Mouse (Mus musculus) ES-E14 (cell line): ENCODE results near the gene Sulf2. TPM values are rescaled to one million over a fixed set of nuclear protein-coding genes. Genes with fewer than 3 reads are reported as not detected.

ENCODE experiments used
- DNase-seq: peaks from one replicate; pipeline ENCODE4 v3.0.0-alpha.2; 2013; ENCODE audit warnings: low read depth, low spot score
- H3K27ac ChIP-seq: 2 replicates; pipeline ENCODE4 v1.5.1; 2012; ENCODE audit warnings: low read depth, mild to moderate bottlenecking, low read length, moderate library complexity, mixed read lengths; ENCODE audit not compliant: poor library complexity, insufficient read depth, severe bottlenecking
- H3K36me3 ChIP-seq: 2 replicates; pipeline ENCODE4 v1.6.1; 2012; ENCODE audit warnings: mild to moderate bottlenecking, low read length, moderate library complexity, mixed read lengths; ENCODE audit not compliant: control insufficient read depth, poor library complexity, insufficient read depth, severe bottlenecking
- H3K4me1 ChIP-seq, 2 experiments: fragments of 150-350 bp in 1 of 2; sonication (generic) in 1 of 2; 2 replicates each; pipeline ENCODE4 v1.6.1; 2012; ENCODE audit warnings: low read length in 2 of 2, mild to moderate bottlenecking in 1 of 2, mixed read lengths in 1 of 2; ENCODE audit not compliant: control insufficient read depth in 2 of 2, insufficient read depth in 2 of 2, poor library complexity in 1 of 2
- H3K4me3 ChIP-seq, 2 experiments: fragments of 150-350 bp in 1 of 2; sonication (generic) in 1 of 2; 2 replicates each; pipeline ENCODE4 v1.5.1; 2012; ENCODE audit warnings: low read length in 2 of 2, low read depth in 1 of 2, mild to moderate bottlenecking in 1 of 2, mixed read lengths in 1 of 2; ENCODE audit not compliant: insufficient read depth in 1 of 2, poor library complexity in 1 of 2, severe bottlenecking in 1 of 2
- H3K9ac ChIP-seq: 2 replicates; pipeline ENCODE4 v1.6.1; 2012; ENCODE audit warnings: low read depth, mild to moderate bottlenecking, low read length, mixed read lengths; ENCODE audit not compliant: poor library complexity, insufficient read depth, severe bottlenecking
- H3K9me3 ChIP-seq: fragments of 150-350 bp; sonication (generic); 2 replicates; pipeline ENCODE4 v1.6.1; 2012; ENCODE audit warnings: low read depth, mild to moderate bottlenecking, low read length; ENCODE audit not compliant: control insufficient read depth, insufficient read depth
- CHD2 ChIP-seq: IDR thresholded peaks from 2 replicates; pipeline ENCODE4 v1.6.1; 2014; ENCODE audit warnings: mild to moderate bottlenecking, low read depth, low read length, inconsistent platforms
- HCFC1 ChIP-seq: IDR thresholded peaks from 2 replicates; pipeline ENCODE4 v1.6.1; 2012; ENCODE audit warnings: low read length, inconsistent platforms, borderline replicate concordance; ENCODE audit not compliant: insufficient read depth
- MAFK ChIP-seq: IDR thresholded peaks from 2 replicates; pipeline ENCODE4 v1.6.1; 2014; ENCODE audit warnings: mild to moderate bottlenecking, low read depth, low read length, inconsistent platforms; ENCODE audit not compliant: insufficient read depth
- ZC3H11A ChIP-seq: IDR thresholded peaks from 2 replicates; pipeline ENCODE4 v1.6.1; 2012; ENCODE audit warnings: low read depth, mild to moderate bottlenecking, inconsistent platforms, low read length, borderline replicate concordance
- ZNF384 ChIP-seq: IDR thresholded peaks from 2 replicates; pipeline ENCODE4 v1.6.1; 2012; ENCODE audit warnings: low read depth, low read length, inconsistent platforms
- in situ Hi-C, 2 experiments: fragments of 600-800 bp; cut with MboI; formaldehyde crosslinking; loops; one replicate each; pipeline ENCODE4 v1.15.1; 2025; ENCODE audit warnings: low sequenced_read_pairs in 2 of 2, inconsistent platforms in 1 of 2; ENCODE audit not compliant: unreplicated experiment in 2 of 2
- total RNA-seq: library from RNA; depleted of rRNA; stranded (reverse); fragments of 300-350 nt; gene quantifications from 2 replicates; pipeline ENCODE4 v1.2.3, GENCODE M21; 2012

Sulf2 gene
- total RNA-seq, 1 experiment, result 102 TPM

DNA sequence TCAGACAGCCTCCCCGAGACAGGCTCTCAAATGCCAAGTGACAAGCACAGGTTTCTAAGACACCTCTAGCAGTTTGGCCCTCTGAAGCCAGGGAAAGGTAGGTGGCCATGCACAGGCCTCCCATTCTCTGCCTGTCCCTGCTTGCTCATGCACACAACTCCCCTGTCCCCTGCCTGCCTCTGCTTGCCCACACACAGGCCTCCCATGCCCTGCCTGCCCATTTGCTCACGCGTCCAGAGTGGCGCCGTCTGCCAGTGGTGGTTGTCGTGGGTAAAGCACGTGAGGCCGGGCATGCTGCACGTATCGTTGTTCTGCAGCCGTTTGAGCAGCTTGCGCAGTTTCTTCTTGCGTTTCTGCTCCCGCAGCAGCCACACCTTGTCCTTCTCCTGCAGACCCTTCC is 76.2 kb downstream of the Sulf2 start:
- H3K4me3 ChIP-seq, result no peak overlapping the region

DNA sequence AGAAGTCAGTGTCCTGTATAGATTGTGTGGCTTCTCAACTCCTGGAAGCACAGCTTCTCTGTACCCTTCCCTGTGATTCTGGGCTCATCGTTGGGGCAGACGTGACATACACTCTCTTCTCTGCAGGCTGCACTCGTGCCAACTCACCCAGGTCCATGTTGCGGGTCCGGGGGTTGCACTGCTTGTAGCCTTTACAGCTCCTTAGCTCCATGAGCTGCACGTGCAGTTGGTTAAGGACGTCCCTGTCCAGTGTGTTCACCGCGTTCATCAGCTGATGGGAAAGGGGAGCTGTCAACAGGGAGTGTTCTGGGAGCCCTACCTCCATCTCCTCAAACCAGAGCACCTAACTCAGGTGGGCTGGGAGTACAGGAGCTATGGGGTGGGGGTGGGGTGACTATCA is 78.1 kb downstream of the Sulf2 start:
- no peak for DNase-seq
- no peaks in the 10 kb centered on the region for H3K9me3 ChIP-seq
- H3K36me3 ChIP-seq, result peaks cover 51% of the 10 kb centered on the region
- in situ Hi-C loops, result no loop called here
- no peak for TF ChIP-seq HCFC1
- no peak for TF ChIP-seq ZNF384
- TF ChIP-seq MAFK, result no peak
- TF ChIP-seq ZC3H11A, result no peak
- TF ChIP-seq CHD2, result no peak
- H3K9ac ChIP-seq, result no peak overlapping the region
- no peak overlapping the region for H3K4me3 ChIP-seq
- H3K4me1 ChIP-seq, result peaks cover 11 to 31% of the 10 kb centered on the region in 2 experiments
- no peak overlapping the region for H3K27ac ChIP-seq

More for the DNA sequence above, 76.2 kb downstream of the Sulf2 start:
- Histone ChIP-seq H3K4me1 (peaks cover 3 to 28% of the 10 kb centered on the region in 2 experiments; a peak in 2 of 4 replicates), H3K36me3 (peaks cover 48% of the 10 kb centered on the region), H3K9me3 (no peaks in the 10 kb centered on the region), H3K9ac (no peak overlapping the region), H3K27ac (no peak overlapping the region)
- TF ChIP-seq ZNF384 (no peak), ZC3H11A (no peak), HCFC1 (no peak), MAFK (no peak), CHD2 (no peak)
- in situ Hi-C loops, result no loop called here
- DNase-seq, result no peak

DNA sequence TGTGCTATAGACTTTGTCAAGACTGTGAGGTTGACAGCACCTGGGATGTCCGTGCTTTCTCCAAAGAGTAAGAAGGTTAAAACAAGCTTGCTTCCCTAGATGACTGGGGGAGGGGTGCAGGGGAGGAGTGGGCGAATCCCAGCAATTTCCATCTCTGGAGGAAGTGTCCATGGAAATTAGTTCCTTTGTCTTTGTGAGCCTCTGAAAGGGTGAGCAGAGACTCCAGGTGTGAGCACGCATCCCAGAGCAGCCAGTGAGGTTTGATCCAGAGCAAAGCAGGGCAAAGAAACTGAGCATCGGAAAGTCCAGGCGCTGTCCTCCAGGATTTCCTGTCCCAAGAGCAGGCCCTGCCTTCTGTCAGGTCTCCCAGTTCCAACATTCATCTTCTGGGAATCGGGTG is 81.1 kb downstream of the Sulf2 start:
- Histone ChIP-seq H3K36me3 (peaks cover 51% of the 10 kb centered on the region), H3K4me3 (no peak overlapping the region), H3K27ac (peak overlapping the region; percentile 54; the same call in 1 of the 2 replicates), H3K9me3 (no peaks in the 10 kb centered on the region), H3K9ac (no peak overlapping the region), H3K4me1 (peaks cover 11 to 41% of the 10 kb centered on the region in 2 experiments)
- in situ Hi-C loops, result no loop called here
- TF ChIP-seq ZNF384 (no peak), CHD2 (no peak), MAFK (no peak), HCFC1 (no peak), ZC3H11A (no peak)
- DNase-seq, result no peak

DNA sequence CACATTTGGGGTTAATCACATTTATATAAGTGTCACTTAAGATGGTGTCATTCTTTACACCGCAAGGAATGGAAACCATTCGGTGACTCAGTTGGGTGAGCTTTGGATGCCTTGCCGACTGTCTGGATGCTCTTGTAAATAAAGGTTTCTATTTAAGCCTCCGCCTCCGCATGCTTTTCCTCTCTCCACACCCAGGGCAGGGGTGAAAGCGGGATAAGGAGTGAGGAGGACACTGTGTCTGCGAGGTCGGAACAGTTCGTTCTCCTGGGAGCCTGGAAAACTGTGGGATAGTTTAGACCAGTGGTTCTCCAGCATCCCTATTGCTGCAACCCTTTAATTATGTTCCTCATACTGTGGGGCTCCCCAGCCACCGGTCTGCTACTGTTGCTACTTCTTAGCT is 82.4 kb downstream of the Sulf2 start:
- in situ Hi-C loops, result no loop called here
- DNase-seq, result no peak
- no peaks in the 10 kb centered on the region for H3K9me3 ChIP-seq
- peaks cover 11 to 41% of the 10 kb centered on the region in 2 experiments for H3K4me1 ChIP-seq
- peaks cover 50% of the 10 kb centered on the region for H3K36me3 ChIP-seq
- TF ChIP-seq CHD2, result no peak
- no peak for TF ChIP-seq ZNF384
- no peak for TF ChIP-seq MAFK
- H3K9ac ChIP-seq, result no peak overlapping the region
- H3K4me3 ChIP-seq, result no peak overlapping the region
- H3K27ac ChIP-seq, result no peak overlapping the region

DNA sequence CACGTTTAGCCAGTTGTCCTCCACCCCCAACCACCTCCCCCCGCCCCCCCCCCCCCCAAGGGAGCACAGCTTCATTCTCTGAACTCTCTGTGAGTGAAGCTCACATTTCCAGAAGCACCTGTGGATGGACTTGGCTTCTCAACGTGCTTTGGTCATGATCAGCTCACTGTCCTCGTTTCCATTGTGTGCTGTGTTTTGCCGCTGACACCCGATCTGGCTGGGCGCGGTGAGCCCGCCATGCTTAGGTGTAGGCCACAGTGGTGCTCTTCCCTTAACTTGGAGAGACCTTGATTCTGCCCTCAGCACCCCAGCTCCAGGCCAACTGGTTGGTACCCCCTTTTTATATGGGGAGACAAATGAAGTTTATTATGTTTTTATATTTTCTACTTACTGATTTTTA is 83.6 kb downstream of the Sulf2 start:
- H3K36me3 ChIP-seq, result peaks cover 55% of the 10 kb centered on the region
- H3K4me1 ChIP-seq, result peaks cover 11 to 45% of the 10 kb centered on the region in 2 experiments
- TF ChIP-seq ZNF384, result no peak
- TF ChIP-seq ZC3H11A, result no peak
- no peak for TF ChIP-seq HCFC1
- TF ChIP-seq CHD2, result no peak
- TF ChIP-seq MAFK, result no peak

More for the DNA sequence above, 83.6 kb downstream of the Sulf2 start:
- DNase-seq, result no peak
- in situ Hi-C loops, result no loop called here
- no peak overlapping the region for H3K4me3 ChIP-seq
- no peak overlapping the region; the same call in 1 of the 2 replicates for H3K27ac ChIP-seq
- H3K9ac ChIP-seq, result no peak overlapping the region
- no peaks in the 10 kb centered on the region for H3K9me3 ChIP-seq
